Mouse (Mus musculus): Measurements from ENCODE around the gene Vars. TPM values are rescaled to one million over a fixed set of nuclear protein-coding genes. Genes with fewer than 3 reads are reported as not detected.
"Not testable (repeated sequence)": the region's sequence is repeated elsewhere in the genome, so short reads cannot be mapped to it uniquely, and the experiment has no call there.

Vars gene
- polyA plus RNA-seq, 3 experiments from 2014 or later = 27.2 to 30.9 (median 30.8) TPM

GRCm38 (mm10) chr17:35024691-35025488, 24.1 kb downstream of the Vars start:
- no peak for ATAC-seq

DNA sequence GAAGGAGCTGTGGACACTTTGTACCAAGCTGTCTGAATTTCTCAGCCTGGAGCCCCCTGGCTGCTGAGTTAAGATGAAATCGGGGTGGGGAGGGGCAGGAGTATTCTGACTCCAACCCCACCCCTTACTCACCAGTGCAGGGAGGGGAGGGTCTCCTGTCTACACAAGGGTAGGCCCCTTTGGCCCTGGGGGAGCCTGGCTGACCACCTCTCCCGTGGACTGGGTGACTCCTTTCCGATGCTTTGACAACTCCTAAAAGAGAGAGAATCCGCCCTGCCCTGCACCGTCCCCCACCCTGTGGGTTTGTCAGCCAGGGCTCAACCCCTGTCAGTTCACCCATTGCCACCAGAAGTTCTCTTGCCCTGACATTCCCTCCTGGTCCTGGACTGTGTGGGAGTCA, 25.4 kb downstream of the Vars start:
- ATAC-seq = no peak

DNA sequence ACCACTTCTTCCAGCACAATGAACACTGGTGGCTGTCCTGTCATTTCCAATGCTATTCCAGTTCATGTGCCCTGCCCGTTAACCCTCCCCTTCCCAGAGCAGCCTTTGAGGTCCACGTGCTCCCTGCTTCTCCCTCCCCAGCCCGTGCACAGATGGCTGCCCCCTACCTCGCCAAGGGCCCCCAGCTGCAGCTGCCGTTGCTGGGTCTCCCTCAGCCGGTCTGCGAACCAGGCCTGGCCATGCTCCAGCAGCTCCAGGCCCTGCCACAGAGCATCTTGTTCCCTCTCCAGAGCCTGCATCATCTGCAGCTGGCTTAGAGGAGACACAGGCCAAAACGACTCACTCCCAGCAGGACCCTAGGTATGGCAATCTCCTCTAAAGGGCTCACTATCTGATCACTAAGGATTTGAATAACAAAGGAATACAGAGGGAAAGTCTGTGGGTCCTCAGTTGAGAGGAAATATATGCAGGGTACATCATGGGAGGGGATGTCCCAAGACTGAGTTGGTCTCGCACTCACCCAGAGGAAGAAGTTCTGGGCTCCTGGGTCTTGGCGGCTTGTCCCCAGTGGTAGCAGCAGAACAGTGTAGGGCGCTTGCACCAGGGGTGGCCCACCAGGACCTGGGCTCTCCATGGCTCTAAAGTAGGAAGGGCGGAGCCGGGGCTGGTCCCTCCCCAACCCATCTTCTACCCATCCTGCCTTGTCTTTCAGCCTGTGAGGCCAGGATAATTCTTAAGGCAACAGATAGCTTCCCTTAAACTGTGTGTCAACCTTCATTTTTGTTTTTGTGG, 26.7 kb downstream of the Vars start, which contains the start of gene Sapcd1:
TSS of gene Sapcd1 (minus strand) at position 740 of the 792 bp plus-strand sequence.
- ATAC-seq = peak; percentile 50

- no peak for ATAC-seq
Measured at GRCm38 (mm10) chr17:35028315-35028714, 27.5 kb downstream of the Vars start.

DNA sequence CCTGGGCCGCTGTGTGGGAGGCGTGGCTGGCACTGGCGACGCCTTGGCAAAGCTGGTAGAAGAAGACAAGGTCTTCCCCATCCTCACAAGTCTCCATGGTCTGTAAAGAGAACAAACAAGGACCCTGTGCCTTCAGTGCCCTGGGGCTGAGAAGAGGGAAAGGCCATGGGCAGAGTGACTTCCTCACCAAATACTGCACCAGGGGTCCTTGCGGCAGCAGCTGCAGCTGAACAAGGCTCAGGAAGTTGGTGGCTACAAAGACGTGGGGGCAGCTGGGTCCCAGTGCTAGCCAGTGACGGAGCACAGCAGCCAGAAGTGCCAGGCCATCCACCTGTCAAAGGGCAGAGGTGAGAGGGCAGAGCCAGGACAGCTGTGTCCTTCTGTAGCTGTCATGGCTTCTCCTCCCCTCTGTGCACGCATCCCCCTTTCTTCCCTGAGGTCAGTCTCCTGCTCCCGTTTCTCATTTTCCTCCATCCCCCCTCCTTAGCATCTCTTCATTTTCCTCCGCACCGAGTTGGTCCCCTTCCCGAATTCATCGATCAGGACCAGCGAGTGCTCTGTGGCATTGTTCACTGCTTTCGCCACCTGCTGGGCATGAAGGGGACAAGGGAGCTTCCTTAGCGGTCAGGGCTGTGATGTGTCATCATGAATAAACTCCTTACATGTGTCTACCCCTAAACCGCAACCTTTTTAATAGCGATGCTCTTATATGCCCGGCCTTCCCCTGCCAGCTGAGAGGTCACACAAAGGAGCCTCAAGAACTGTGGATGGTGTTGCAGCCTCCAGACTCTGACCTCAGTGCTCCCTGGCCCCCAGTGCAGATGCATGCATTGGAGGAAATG, 29.1 kb downstream of the Vars start:
- no peak for ATAC-seq

- ATAC-seq = no peak
Measured at GRCm38 (mm10) chr17:35031272-35031671, 30.5 kb downstream of the Vars start.

DNA sequence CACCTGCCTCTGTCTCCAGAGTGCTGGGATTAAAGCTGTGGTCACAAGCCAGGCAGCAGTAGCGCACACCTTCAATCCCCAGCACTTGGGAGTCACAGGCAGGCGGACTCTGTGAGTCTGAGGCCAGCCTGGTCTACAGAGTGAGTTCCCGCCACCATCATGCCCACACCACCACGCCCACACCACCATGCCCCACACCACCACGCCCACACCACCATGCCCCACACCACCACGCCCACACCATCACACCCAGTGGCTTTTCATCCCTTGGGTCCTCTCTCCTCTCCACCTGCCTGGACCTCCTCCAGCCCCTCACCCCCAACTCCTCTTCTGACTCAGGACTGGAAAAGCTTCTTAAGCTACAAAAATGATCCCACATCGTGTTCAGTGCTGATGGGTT, 31.1 kb downstream of the Vars start:
- no peak for ATAC-seq

- no peak for ATAC-seq
Measured at GRCm38 (mm10) chr17:35032323-35032870, 31.6 kb downstream of the Vars start.

- ATAC-seq = not testable (repeated sequence)
Measured at GRCm38 (mm10) chr17:35033703-35034102, 32.9 kb downstream of the Vars start.

DNA sequence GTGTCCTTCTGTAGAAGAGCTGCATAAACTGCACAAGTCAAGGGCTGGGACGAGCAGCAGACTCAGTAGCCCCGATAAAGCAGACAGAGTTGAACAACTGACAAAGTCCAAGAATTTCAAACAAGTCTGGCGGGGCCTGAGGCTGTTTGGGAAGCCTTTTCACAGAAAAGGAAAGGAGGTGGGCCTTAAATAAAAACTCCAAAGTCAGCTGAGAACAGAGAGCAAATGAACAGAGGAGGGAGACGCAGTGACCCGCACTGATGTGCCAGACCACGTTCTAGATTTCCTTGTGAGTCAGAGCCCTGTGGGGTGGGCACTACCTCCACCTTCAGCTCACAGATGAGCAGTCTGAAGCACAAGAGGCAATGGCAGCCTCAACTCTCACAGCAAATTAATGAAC, 34.1 kb downstream of the Vars start:
- no peak for ATAC-seq

GRCm38 (mm10) chr17:35039121-35039873, 38.5 kb downstream of the Vars start:
- ATAC-seq = no peak

- no peak for ATAC-seq
Measured at GRCm38 (mm10) chr17:35043794-35044193, 43.0 kb downstream of the Vars start.

- ATAC-seq = no peak
Measured at GRCm38 (mm10) chr17:35044904-35045806, 44.4 kb downstream of the Vars start.

- ATAC-seq = no peak
Measured at GRCm38 (mm10) chr17:35045807-35046680, 45.3 kb downstream of the Vars start.

GRCm38 (mm10) chr17:35046681-35047455, 46.1 kb downstream of the Vars start, which contains the start of gene Msh5:
Gene Msh5, minus strand, starts transcription at chr17:35046745.
- ATAC-seq = peak; percentile 87

- ATAC-seq = no peak
Measured at GRCm38 (mm10) chr17:35047688-35048087, 46.9 kb downstream of the Vars start.

- peak; percentile 18 for ATAC-seq
Measured at GRCm38 (mm10) chr17:35048149-35048931, 47.6 kb downstream of the Vars start.

DNA sequence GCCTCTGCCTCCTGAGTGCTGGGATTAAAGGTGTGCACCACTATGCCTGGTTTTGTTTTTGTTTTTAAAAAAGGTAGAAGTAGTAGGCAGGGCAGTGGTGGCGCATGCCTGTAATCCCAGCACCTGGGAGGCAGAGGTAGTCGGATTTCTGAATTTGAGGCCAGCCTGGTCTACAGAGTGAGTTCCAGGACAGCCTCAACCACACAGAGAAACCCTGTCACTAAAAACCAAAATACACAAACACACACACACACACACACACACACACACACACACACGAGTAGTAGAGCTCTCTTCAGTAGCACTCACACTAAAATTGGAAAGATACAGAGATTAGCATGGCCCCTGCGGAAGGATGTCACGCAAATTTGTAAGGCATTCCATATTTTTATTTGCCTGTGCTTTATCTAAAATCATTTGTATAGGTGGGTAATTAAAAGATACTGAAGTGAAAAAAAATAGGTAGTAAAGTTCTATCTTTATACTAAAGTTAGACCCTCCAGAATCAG, 48.2 kb downstream of the Vars start:
- ATAC-seq = no peak

All from inflammation-experienced regulatory T-cells, adult 6 months (primary cell).